Mouse (Mus musculus): ENCODE measurements around the gene 2310009B15Rik. TPM values are rescaled to one million over a fixed set of nuclear protein-coding genes. Genes with fewer than 3 reads are reported as not detected.

Gene 2310009B15Rik
- total and polyA plus RNA-seq, 3 experiments: 10.4 to 19.3 TPM; not detected in 1

DNA sequence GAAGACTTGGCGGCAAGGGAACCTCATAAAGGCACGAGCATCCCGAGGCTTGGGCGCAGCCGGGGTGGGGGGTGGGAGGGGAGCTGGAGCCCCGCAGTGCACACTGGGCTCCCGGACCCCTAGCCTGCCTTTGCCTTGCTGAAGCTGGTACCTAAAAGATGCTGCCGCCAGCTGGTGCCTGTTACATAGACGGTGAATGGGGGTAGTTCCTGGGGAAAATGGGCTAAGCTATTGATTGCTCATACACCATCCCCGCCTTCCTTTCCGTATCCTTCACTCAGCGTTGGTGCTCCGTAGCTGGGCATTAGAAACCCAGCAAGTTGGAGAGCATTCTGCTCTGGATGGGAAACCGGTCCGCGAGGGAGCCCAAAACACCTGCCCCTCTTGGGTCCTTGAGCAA lies 8.6 kb downstream of the 2310009B15Rik start:
- H3K79me2 ChIP-seq (ENCODE audit: control insufficient read depth, insufficient read depth, low read length, poor library complexity): no peaks in the 10 kb centered on the region; the same call in 1 of the 2 replicates
- H3K9me3 ChIP-seq (replicated peaks; ENCODE audit: insufficient read depth, low read length): no peaks in the 10 kb centered on the region
- peaks cover 0 to 2% of the 10 kb centered on the region in 2 experiments; a peak in 1 of 4 replicates for H3K36me3 ChIP-seq (ENCODE audit: control insufficient read depth in 1 of 2, insufficient read depth in 2 of 2, low read length in 2 of 2)
- no peaks in the 10 kb centered on the region for H3K27me3 ChIP-seq (ENCODE audit: control insufficient read depth in 1 of 2, insufficient read depth in 2 of 2, low read length in 2 of 2)
- DNase-seq (ENCODE audit: low read depth, low spot score): no peak
- no peak overlapping the region for H3K9ac ChIP-seq (ENCODE audit: control insufficient read depth, low read depth, low read length, poor library complexity, severe bottlenecking)
- no peak overlapping the region for H3K27ac ChIP-seq (ENCODE audit: control insufficient read depth, low read depth, low read length)
- no peak overlapping the region for H3K4me3 ChIP-seq (ENCODE audit: control insufficient read depth in 1 of 2, insufficient read depth in 1 of 2, low read depth in 2 of 2, low read length in 2 of 2)
- TF ChIP-seq UBTF (IDR thresholded peaks at IDR 0.05; ENCODE audit: borderline replicate concordance, insufficient read depth, low read depth, low read length) (no peak), CHD2 (IDR thresholded peaks at IDR 0.05; ENCODE audit: low read length) (no peak), NRF1 (IDR thresholded peaks at IDR 0.05; ENCODE audit: insufficient read depth, low read depth, low read length, poor library complexity, severe bottlenecking) (no peak)
- H3K4me1 ChIP-seq (ENCODE audit: control insufficient read depth in 1 of 2, insufficient read depth in 2 of 2, low read length in 2 of 2): no peaks in the 10 kb centered on the region

- Histone ChIP-seq H3K4me1 (ENCODE audit: control insufficient read depth in 1 of 2, insufficient read depth in 2 of 2, low read length in 2 of 2) (no peaks in the 10 kb centered on the region), H3K4me3 (ENCODE audit: control insufficient read depth in 1 of 2, insufficient read depth in 1 of 2, low read depth in 2 of 2, low read length in 2 of 2) (no peak overlapping the region), H3K36me3 (ENCODE audit: control insufficient read depth in 1 of 2, insufficient read depth in 2 of 2, low read length in 2 of 2) (peaks cover 0 to 2% of the 10 kb centered on the region in 2 experiments; a peak in 1 of 4 replicates), H3K79me2 (ENCODE audit: control insufficient read depth, insufficient read depth, low read length, poor library complexity) (no peaks in the 10 kb centered on the region; the same call in 1 of the 2 replicates), H3K9ac (ENCODE audit: control insufficient read depth, low read depth, low read length, poor library complexity, severe bottlenecking) (no peak overlapping the region), H3K27me3 (ENCODE audit: control insufficient read depth in 1 of 2, insufficient read depth in 2 of 2, low read length in 2 of 2) (no peaks in the 10 kb centered on the region), H3K9me3 (replicated peaks; ENCODE audit: insufficient read depth, low read length) (no peaks in the 10 kb centered on the region), H3K27ac (ENCODE audit: control insufficient read depth, low read depth, low read length) (no peak overlapping the region)
- TF ChIP-seq MAFK (IDR thresholded peaks at IDR 0.05; ENCODE audit: borderline replicate concordance, low read depth, low read length): no peak
- no peak for TF ChIP-seq ELF1 (IDR thresholded peaks at IDR 0.05; ENCODE audit: low read depth, low read length)
- TF ChIP-seq MEF2A (IDR thresholded peaks at IDR 0.05; ENCODE audit: extremely low read depth, insufficient replicate concordance, low read depth, low read length, poor library complexity, severe bottlenecking): no peak
- no peak for TF ChIP-seq BHLHE40 (IDR thresholded peaks at IDR 0.05; ENCODE audit: borderline replicate concordance, low read depth, low read length)
- TF ChIP-seq ZC3H11A (IDR thresholded peaks at IDR 0.05; ENCODE audit: low read depth, low read length): no peak
- TF ChIP-seq MXI1 (IDR thresholded peaks at IDR 0.05; ENCODE audit: low read depth, low read length): no peak
- TF ChIP-seq GATA1 (IDR thresholded peaks at IDR 0.05; ENCODE audit: low read depth, low read length): no peak
- TF ChIP-seq MYC (IDR thresholded peaks at IDR 0.05; ENCODE audit: low read depth, low read length): no peak
- TF ChIP-seq SMC3 (IDR thresholded peaks at IDR 0.05; ENCODE audit: low read depth, low read length): no peak
- no peak for TF ChIP-seq RAD21 (IDR thresholded peaks at IDR 0.05; ENCODE audit: low read depth, low read length)
- no peak for TF ChIP-seq MAZ (IDR thresholded peaks at IDR 0.05; ENCODE audit: low read depth, low read length)
- TF ChIP-seq ZNF384 (IDR thresholded peaks at IDR 0.05; ENCODE audit: low read depth, low read length): no peak
- no peak for TF ChIP-seq UBTF (IDR thresholded peaks at IDR 0.05; ENCODE audit: borderline replicate concordance, insufficient read depth, low read depth, low read length)
- no peak for TF ChIP-seq CHD2 (IDR thresholded peaks at IDR 0.05; ENCODE audit: low read length)
- TF ChIP-seq HCFC1 (IDR thresholded peaks at IDR 0.05; ENCODE audit: low read depth, low read length): no peak
- no peak for TF ChIP-seq TCF12 (IDR thresholded peaks at IDR 0.05; ENCODE audit: low read depth, low read length)
- TF ChIP-seq NRF1 (IDR thresholded peaks at IDR 0.05; ENCODE audit: insufficient read depth, low read depth, low read length, poor library complexity, severe bottlenecking): no peak
- DNase-seq (ENCODE audit: low read depth, low spot score): no peak
Measured at GRCm38 (mm10) chr1:138847146-138847545, 9.5 kb downstream of the 2310009B15Rik start.
